In the genomic region with DNA sequence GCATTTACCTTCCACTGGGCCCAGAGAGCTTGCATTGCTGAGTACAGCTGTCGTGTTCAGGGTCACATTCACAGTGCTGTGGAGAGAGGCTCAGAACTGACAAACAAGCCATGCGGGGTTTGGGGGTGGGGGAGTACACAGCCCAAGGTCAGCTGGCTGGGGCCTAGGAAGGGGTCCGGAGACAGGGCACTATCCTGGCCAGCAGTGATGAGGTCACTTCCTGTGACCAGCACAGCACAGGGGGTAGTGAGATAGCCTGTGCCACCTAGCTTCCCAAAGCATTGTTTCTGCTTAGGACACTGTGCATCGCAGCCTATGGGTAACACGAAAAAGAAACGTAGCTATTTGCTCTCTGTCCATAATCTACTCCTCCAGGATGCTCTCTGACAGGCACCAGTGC, we compare ENCODE assay signal across 15 mouse cellular contexts. TPM values are rescaled to one million over a fixed set of nuclear protein-coding genes. Genes with fewer than 3 reads are reported as not detected.
DNase-seq lines count a peak whose midpoint lies in the region; ATAC-seq and TF ChIP-seq lines count a peak whose summit lies in the region.
"Had no signal": no experiment of that assay in that cellular context is flagged by ENCODE, and none has a peak within 500 bp of the region (broad histone marks: within the 10 kb centered on the region; RNA-seq: fewer than 3 reads in every experiment).

No protein-coding gene starts in this region.

- no peak for DNase-seq in heart, postnatal 4 days
- DNase-seq in kidney, postnatal 0 days (ENCODE audit: low spot score): peak; percentile 22
- DNase-seq in kidney, adult 8-10 months: no peak
- no peak for DNase-seq in embryonic facial prominence, embryonic 10.5 days (ENCODE audit: low spot score)
- no peak for DNase-seq in layer of hippocampus, adult 9-11 months
- no peak for DNase-seq in left cerebral cortex, adult 8-10 months (ENCODE audit: low spot score in 2 of 2)
- DNase-seq: cerebellum, postnatal 36 days; forebrain, postnatal 0 days; gastrocnemius, postnatal 36 days; left cerebral cortex, postnatal 4 days; right cerebral cortex, postnatal 25 days had no signal

- peaks cover 6% of the 10 kb centered on the region; the same call in 1 of the 2 replicates for H3K36me3 ChIP-seq in heart, embryonic 15.5 days
- peaks cover 17% of the 10 kb centered on the region for H3K36me3 ChIP-seq in kidney, postnatal 0 days (ENCODE audit: insufficient read depth, low read length)
- H3K36me3 ChIP-seq in C2C12 (ENCODE audit: control insufficient read depth, insufficient read depth): no peaks in the 10 kb centered on the region
- peaks cover 35% of the 10 kb centered on the region for H3K36me3 ChIP-seq in embryonic facial prominence, embryonic 10.5 days (replicated peaks)

- ATAC-seq in heart, embryonic 15.5 days (replicated peaks; ENCODE audit: insufficient number of reproducible peaks, insufficient read depth, low FRiP score, low read depth): 0 out of 2 replicates have a peak, but pooled peaks have one; percentile 29
- ATAC-seq in kidney, postnatal 0 days (replicated peaks; ENCODE audit: low FRiP score, low read depth): peak; percentile 34; the same call in 1 of the 2 replicates
- ATAC-seq: forebrain, postnatal 0 days; intestine, postnatal 0 days had no signal

- WGBS in heart, embryonic 15.5 days: 44% methylated on average over 6 of the region's 6 CpGs
- 37% methylated on average over 6 of the region's 6 CpGs for WGBS in kidney, postnatal 0 days
- WGBS in embryonic facial prominence, embryonic 10.5 days: 78% methylated on average over 6 of the region's 6 CpGs

- H3K27ac ChIP-seq in heart, embryonic 15.5 days: peak overlapping the region; percentile 82
- no peak overlapping the region for H3K27ac ChIP-seq in kidney, postnatal 0 days
- 0 out of 2 replicates have a peak overlapping the region, but pooled peaks have one; percentile 36 for H3K27ac ChIP-seq in embryonic facial prominence, embryonic 10.5 days (replicated peaks)

- no peak overlapping the region; the same call in 1 of the 2 replicates for H3K9ac ChIP-seq in heart, embryonic 15.5 days
- no peak overlapping the region for H3K9ac ChIP-seq in kidney, postnatal 0 days (ENCODE audit: low read depth, low read length)
- H3K9ac ChIP-seq: forebrain, postnatal 0 days had no signal

- H3K4me2 ChIP-seq in heart, embryonic 15.5 days: no peak overlapping the region
- no peak overlapping the region for H3K4me2 ChIP-seq in kidney, postnatal 0 days (ENCODE audit: low read length)

- H3ac ChIP-seq in C2C12 (ENCODE audit: control insufficient read depth, insufficient read length, low read depth): peak overlapping the region; percentile 6

- no peaks in the 10 kb centered on the region for H3K9me3 ChIP-seq in heart, embryonic 15.5 days (replicated peaks)
- no peaks in the 10 kb centered on the region for H3K9me3 ChIP-seq in kidney, postnatal 0 days (replicated peaks; ENCODE audit: low read length)
- no peaks in the 10 kb centered on the region; the same call in 1 of the 2 replicates for H3K9me3 ChIP-seq in embryonic facial prominence, embryonic 10.5 days

- H3K4me3 ChIP-seq in heart, embryonic 15.5 days: no peak overlapping the region
- no peak overlapping the region for H3K4me3 ChIP-seq in kidney, postnatal 0 days (replicated peaks; ENCODE audit: low read depth, low read length)
- no peak overlapping the region for H3K4me3 ChIP-seq in C2C12 (ENCODE audit: insufficient read depth, poor library complexity, severe bottlenecking)
- H3K4me3 ChIP-seq in embryonic facial prominence, embryonic 10.5 days: no peak overlapping the region

- H3K79me3 ChIP-seq in C2C12 (ENCODE audit: low read depth): no peaks in the 10 kb centered on the region

- no peaks in the 10 kb centered on the region for H3K79me2 ChIP-seq in C2C12 (ENCODE audit: control insufficient read depth, insufficient read depth)

- H3K4me1 ChIP-seq in heart, embryonic 15.5 days (replicated peaks): peaks cover 46% of the 10 kb centered on the region
- peaks cover 13% of the 10 kb centered on the region; the same call in 1 of the 2 replicates for H3K4me1 ChIP-seq in kidney, postnatal 0 days (replicated peaks; ENCODE audit: insufficient read depth, low read length)
- peaks cover 43% of the 10 kb centered on the region for H3K4me1 ChIP-seq in embryonic facial prominence, embryonic 10.5 days

- no peak for TF ChIP-seq CTCF in kidney, postnatal 0 days (IDR thresholded peaks at IDR 0.05; ENCODE audit: low read depth)
- no peak for TF ChIP-seq CTCF in C2C12 (IDR thresholded peaks at IDR 0.05; ENCODE audit: control insufficient read depth, insufficient read depth, insufficient read length)

- no peaks in the 10 kb centered on the region for H3K27me3 ChIP-seq in heart, embryonic 15.5 days
- H3K27me3 ChIP-seq in kidney, postnatal 0 days (ENCODE audit: insufficient read depth, low read length): no peaks in the 10 kb centered on the region
- H3K27me3 ChIP-seq in C2C12 (ENCODE audit: control insufficient read depth, insufficient read depth, insufficient read length): no peaks in the 10 kb centered on the region
- no peaks in the 10 kb centered on the region for H3K27me3 ChIP-seq in embryonic facial prominence, embryonic 10.5 days (replicated peaks; ENCODE audit: low read depth, poor library complexity, severe bottlenecking)
- H3K27me3 ChIP-seq: Patski had no signal

TF ChIP-seq in C2C12, 6 proteins besides CTCF, POLR2A, EP300 and RAD21:
- TF ChIP-seq MAX (IDR thresholded peaks at IDR 0.05): no peak
- no peak for TF ChIP-seq MYOG (IDR thresholded peaks at IDR 0.05; ENCODE audit: control insufficient read depth, extremely low read depth, insufficient read length)
- TF ChIP-seq USF1 (IDR thresholded peaks at IDR 0.05; ENCODE audit: low read depth): no peak
- TF ChIP-seq CEBPB (IDR thresholded peaks at IDR 0.05; ENCODE audit: low read depth): no peak
- no peak for TF ChIP-seq MYOD1 (IDR thresholded peaks at IDR 0.05; ENCODE audit: control insufficient read depth, insufficient read length, low read depth)
- no peak for TF ChIP-seq FOSL1 (IDR thresholded peaks at IDR 0.05; ENCODE audit: insufficient read depth, low read length, poor library complexity, severe bottlenecking)

RNA-seq across cellular contexts. Expression of gene Dnah17, which starts 30.8 kb away (rescaled TPM):
- polyA plus RNA-seq in heart, embryonic 15.5 days (2015; fragmentation: Nextera tagmentation; extraction: Ambion mirVana): 0.06 and 0.15 TPM in 2 replicates
- total RNA-seq in heart, postnatal 4 days (2021): under 1 TPM; 0.05 TPM
- polyA plus RNA-seq in kidney, postnatal 0 days (2015; fragmentation: Nextera tagmentation; extraction: Ambion mirVana): 0.08 and 0.12 TPM in 2 replicates
- 0.13 TPM for polyA plus RNA-seq in C2C12 (2012; fragmentation: generic; extraction: Trizol)
- 0.17 and 0.19 TPM in 2 replicates for polyA plus RNA-seq in embryonic facial prominence, embryonic 10.5 days (2016; fragmentation: Nextera tagmentation; extraction: Ambion mirVana)
- under 1 TPM; 0.07 to 0.34 (median 0.13) TPM for total RNA-seq in left cerebral cortex, adult 8-10 months (2022)
